Mouse (Mus musculus) layer of hippocampus, postnatal 14 days (tissue): Measurements from ENCODE around the gene Slc51a. TPM values are rescaled to one million over a fixed set of nuclear protein-coding genes. Genes with fewer than 3 reads are reported as not detected.

Source experiments
- DNase-seq, 2 experiments: peaks; one replicate each; pipeline ENCODE4 v3.0.0; 2021 to 2022; ENCODE audit warnings: low spot score in 2 of 2, mixed read lengths in 1 of 2
- total RNA-seq, 2 experiments: library from RNA; stranded (reverse); gene quantifications; 2 replicates each; pipeline ENCODE4 v1.2.3; 2021

The Slc51a gene
- total RNA-seq, 2 experiments from 2014 or later: not detected

GRCm38 (mm10) chr16:32434066-32434465 lies 53.6 kb downstream of the Slc51a start:
- no peak for DNase-seq

GRCm38 (mm10) chr16:32433138-32433537 lies 54.5 kb downstream of the Slc51a start:
- no peak for DNase-seq

GRCm38 (mm10) chr16:32431926-32432325 lies 55.8 kb downstream of the Slc51a start:
- no peak for DNase-seq

- no peak for DNase-seq
Measured at GRCm38 (mm10) chr16:32431047-32431591, 56.6 kb downstream of the Slc51a start.

- DNase-seq: peak; percentile 88 to 94
Measured at GRCm38 (mm10) chr16:32430474-32431046, 57.1 kb downstream of the Slc51a start, which contains the start of gene Pcyt1a. Gene Pcyt1a, plus strand, starts transcription at chr16:32430921.

- DNase-seq: no peak
Measured at GRCm38 (mm10) chr16:32427506-32427905, 60.2 kb downstream of the Slc51a start.

Other genes with a start within 250 kb of the Slc51a start
- gene Fbxo45, start 240.7 kb downstream of the Slc51a start, total RNA-seq: 10 to 100 TPM; 42.8 to 43.1 TPM
- gene Wdr53, start 240.7 kb downstream of the Slc51a start, total RNA-seq: 10 to 100 TPM; 10.7 to 12.8 TPM
- under 1 TPM in 1 of 2 experiments, not detected in 1; 0.30 TPM for gene Smco1, start 216.4 kb downstream of the Slc51a start, total RNA-seq
- gene Rnf168, start 210.4 kb downstream of the Slc51a start, total RNA-seq: 10 to 100 TPM; 22.7 to 24.7 TPM
- gene Ubxn7, start 155.6 kb downstream of the Slc51a start, total RNA-seq: 10 to 100 TPM; 57.1 to 59.4 TPM
- gene Tm4sf19, start 87.4 kb downstream of the Slc51a start, total RNA-seq: not detected
- 10 to 100 TPM; 11.8 to 14.0 TPM for gene Tctex1d2, start 68.2 kb downstream of the Slc51a start, total RNA-seq
- 10 to 100 TPM; 43.6 to 46.5 TPM for gene Pcyt1a, start 57.0 kb downstream of the Slc51a start, total RNA-seq
- not detected for gene Zdhhc19, start 8.4 kb upstream of the Slc51a start, total RNA-seq
- 100 to 1,000 TPM in 1 of 2 experiments, 10 to 100 TPM in 1; 83.5 to 111 TPM for gene Tfrc, start 121.0 kb upstream of the Slc51a start, total RNA-seq
- gene Tnk2, start 156.0 kb upstream of the Slc51a start, total RNA-seq: 100 to 1,000 TPM; 120 to 124 TPM
- not detected for gene Muc4, start 248.0 kb upstream of the Slc51a start, total RNA-seq